Mouse (Mus musculus): Measurements from ENCODE around the gene Fbf1. TPM values are rescaled to one million over a fixed set of nuclear protein-coding genes. Genes with fewer than 3 reads are reported as not detected.
A peak's percentile ranks its signal among the peaks of the same experiment; 100 is the strongest.
"Not testable (repeated sequence)": the region's sequence is repeated elsewhere in the genome, so short reads cannot be mapped to it uniquely, and the experiment has no call there.

Gene Fbf1
- total RNA-seq, 2 experiments from 2014 or later = 13.2 to 16.2 TPM

- intact Hi-C loops (cut with DNase I) = no loop called here
- DNase-seq = peak in 1 of 2 experiments; percentile 45
Measured at GRCm38 (mm10) chr11:116096213-116097108, 71.5 kb downstream of the Fbf1 start.

GRCm38 (mm10) chr11:116095573-116095972, 72.4 kb downstream of the Fbf1 start:
- intact Hi-C loops (cut with DNase I) = no loop called here
- DNase-seq = peak; percentile 78 to 80

GRCm38 (mm10) chr11:116093771-116094565, 74.0 kb downstream of the Fbf1 start:
- intact Hi-C loops (cut with DNase I) = no loop called here
- peak in 1 of 2 experiments; percentile 33 for DNase-seq

GRCm38 (mm10) chr11:116092959-116093358, 75.0 kb downstream of the Fbf1 start:
- DNase-seq; intact Hi-C loops (cut with DNase I): not testable (repeated sequence)

Other genes with a start within 250 kb of the Fbf1 start
- 10 to 100 TPM; 17.2 to 20.7 TPM for gene Sap30bp, start 234.9 kb downstream of the Fbf1 start, total RNA-seq (2021)
- 1 to 10 TPM; 6.7 to 8.9 TPM for gene Recql5, start 234.7 kb downstream of the Fbf1 start, total RNA-seq (2021)
- 1 to 10 TPM; 2.6 to 3.4 TPM for gene Itgb4, start 193.5 kb downstream of the Fbf1 start, total RNA-seq (2021)
- gene Galk1, start 155.4 kb downstream of the Fbf1 start, total RNA-seq (2021) = 10 to 100 TPM; 12.8 to 19.3 TPM
- 100 to 1,000 TPM; 136 to 158 TPM for gene H3f3b, start 140.2 kb downstream of the Fbf1 start, total RNA-seq (2021)
- 1 to 10 TPM; 8.0 to 8.4 TPM for gene Unk, start 137.8 kb downstream of the Fbf1 start, total RNA-seq (2021)
- gene Unc13d, start 90.2 kb downstream of the Fbf1 start, total RNA-seq (2021) = under 1 TPM; 0.41 to 0.42 TPM
- gene Wbp2, start 81.2 kb downstream of the Fbf1 start, total RNA-seq (2021) = 100 to 1,000 TPM in 1 of 2 experiments, 10 to 100 TPM in 1; 97.0 to 106 TPM
- 10 to 100 TPM; 25.2 to 34.2 TPM for gene Trim47, start 41.0 kb downstream of the Fbf1 start, total RNA-seq (2021)
- 1 to 10 TPM; 7.4 to 7.6 TPM for gene Trim65, start 37.0 kb downstream of the Fbf1 start, total RNA-seq (2021)
- gene Mrpl38, start 29.3 kb downstream of the Fbf1 start, total RNA-seq (2021) = 10 to 100 TPM; 62.9 to 63.4 TPM
- 10 to 100 TPM; 10.5 to 20.1 TPM for gene Ten1, start 30.7 kb upstream of the Fbf1 start, total RNA-seq (2021)
- gene Acox1, start 30.9 kb upstream of the Fbf1 start, total RNA-seq (2021) = 100 to 1,000 TPM; 160 to 173 TPM
- 1 to 10 TPM in 1 of 2 experiments, under 1 TPM in 1; 0.62 to 1.0 TPM for gene Evpl, start 69.9 kb upstream of the Fbf1 start, total RNA-seq (2021)
- gene Srp68, start 106.1 kb upstream of the Fbf1 start, total RNA-seq (2021) = 10 to 100 TPM; 65.9 to 71.2 TPM
- gene Galr2, start 112.8 kb upstream of the Fbf1 start, total RNA-seq (2021) = not detected
- 10 to 100 TPM; 56.4 to 60.9 TPM for gene Exoc7, start 139.1 kb upstream of the Fbf1 start, total RNA-seq (2021)
- not detected for gene Foxj1, start 167.2 kb upstream of the Fbf1 start, total RNA-seq (2021)
- gene Rnf157, start 244.9 kb upstream of the Fbf1 start, total RNA-seq (2021) = 1 to 10 TPM; 5.8 to 6.1 TPM

Data from heart, postnatal 36 days (tissue).